Mouse (Mus musculus): Measurements from ENCODE around the gene Sufu. TPM values are rescaled to one million over a fixed set of nuclear protein-coding genes. Genes with fewer than 3 reads are reported as not detected.
A peak's percentile ranks its signal among the peaks of the same experiment; 100 is the strongest.

Sufu gene
- polyA plus RNA-seq, 1 experiment from 2014 or later: 33.2 TPM

DNA sequence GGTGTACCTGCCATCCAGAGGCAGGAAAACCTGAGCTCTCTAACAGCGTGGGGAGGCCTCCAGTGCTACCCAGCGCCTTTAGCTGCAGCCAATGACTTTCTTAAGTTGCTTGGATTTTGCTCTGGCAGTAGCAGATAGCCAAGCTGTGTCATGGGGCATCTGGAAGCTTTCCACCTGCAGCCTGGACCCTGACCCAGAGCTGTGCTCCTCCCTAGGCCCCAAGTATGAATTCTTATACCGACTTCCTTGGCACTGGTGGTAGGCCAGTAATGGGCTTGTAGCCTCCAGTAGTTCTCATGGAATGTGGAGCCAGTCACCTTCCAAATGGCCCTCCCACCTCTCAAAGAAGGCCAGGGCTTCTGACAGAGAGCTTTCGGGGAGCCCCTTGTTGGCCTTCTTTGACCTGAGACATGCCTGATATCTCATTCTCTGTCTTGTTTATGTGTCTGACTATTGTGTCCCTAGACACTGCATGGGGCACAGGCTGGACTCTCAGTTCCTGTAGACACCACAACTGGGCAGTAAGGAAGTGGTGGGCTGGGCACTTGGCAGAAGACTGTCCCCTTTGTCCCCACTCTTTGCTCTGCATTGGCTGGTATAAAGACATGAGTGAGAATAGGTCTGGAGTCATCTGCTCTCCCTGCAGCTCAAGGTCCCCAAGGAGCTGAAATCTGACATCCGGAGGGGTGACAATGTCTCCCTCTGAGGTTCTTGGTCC, 59.5 kb downstream of the Sufu start:
- ATAC-seq (ENCODE audit: low FRiP score) (no peak), DNase-seq (ENCODE audit: low spot score) (no peak)
- whole genome bisulfite sequencing: 89% methylated on average over 5 of the region's 5 CpGs
- Histone ChIP-seq H3K36me3 (ENCODE audit: control insufficient read depth, insufficient read depth, low read length) (no peaks in the 10 kb centered on the region), H3K27ac (ENCODE audit: low read depth, low read length) (0 out of 2 replicates have a peak overlapping the region, but pooled peaks have one; percentile 58), H3K9ac (ENCODE audit: low read depth, low read length) (no peak overlapping the region), H3K9me3 (ENCODE audit: control insufficient read depth, low read length) (no peaks in the 10 kb centered on the region), H3K4me1 (replicated peaks; ENCODE audit: control insufficient read depth, insufficient read depth, low read length) (peaks cover 2% of the 10 kb centered on the region; the same call in 1 of the 2 replicates), H3K4me2 (replicated peaks; ENCODE audit: low read depth, low read length) (no peak overlapping the region), H3K4me3 (ENCODE audit: low read depth, low read length) (no peak overlapping the region), H3K27me3 (ENCODE audit: control insufficient read depth, insufficient read depth, low read length) (no peaks in the 10 kb centered on the region)

- H3K9ac ChIP-seq (ENCODE audit: low read depth, low read length): no peak overlapping the region
- H3K4me3 ChIP-seq (ENCODE audit: low read depth, low read length): no peak overlapping the region
- 87% methylated on average over 5 of the region's 5 CpGs for WGBS
- H3K4me2 ChIP-seq (replicated peaks; ENCODE audit: low read depth, low read length): no peak overlapping the region
- no peaks in the 10 kb centered on the region for H3K9me3 ChIP-seq (ENCODE audit: control insufficient read depth, low read length)
- H3K4me1 ChIP-seq (replicated peaks; ENCODE audit: control insufficient read depth, insufficient read depth, low read length): 0 out of 2 replicates have a peak, but pooled peaks cover 2% of the 10 kb centered on the region
- 0 out of 2 replicates have a peak, but pooled peaks cover 2% of the 10 kb centered on the region for H3K36me3 ChIP-seq (ENCODE audit: control insufficient read depth, insufficient read depth, low read length)
- no peak overlapping the region for H3K27ac ChIP-seq (ENCODE audit: low read depth, low read length)
- no peak for DNase-seq (ENCODE audit: low spot score)
- no peaks in the 10 kb centered on the region for H3K27me3 ChIP-seq (ENCODE audit: control insufficient read depth, insufficient read depth, low read length)
- ATAC-seq (ENCODE audit: low FRiP score): no peak
These were observed 61.1 kb downstream of the Sufu start for GRCm38 (mm10) chr19:46457798-46458197.

DNA sequence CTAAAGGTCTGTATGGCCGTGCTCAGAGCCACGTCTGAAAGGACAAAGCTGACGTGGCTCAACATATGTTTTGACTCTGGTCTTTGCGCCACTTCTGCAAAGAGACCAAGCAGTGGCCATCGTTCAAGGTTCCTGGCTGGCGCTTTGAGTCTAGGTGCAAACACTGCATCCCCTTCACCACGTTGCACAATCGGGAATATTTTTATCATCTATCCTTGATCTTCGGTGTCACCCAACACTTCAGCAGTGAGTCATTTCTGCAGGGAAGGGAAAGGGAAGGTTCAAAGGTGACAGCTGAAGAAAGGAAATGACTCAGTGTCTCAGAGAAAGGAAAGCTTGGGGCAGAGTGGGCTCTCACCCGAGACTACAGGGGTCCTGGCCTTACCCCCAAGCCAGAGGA, 62.6 kb downstream of the Sufu start:
- H3K9me3 ChIP-seq (ENCODE audit: control insufficient read depth, low read length): no peaks in the 10 kb centered on the region
- no peak overlapping the region for H3K4me3 ChIP-seq (ENCODE audit: low read depth, low read length)
- H3K9ac ChIP-seq (ENCODE audit: low read depth, low read length): no peak overlapping the region
- H3K36me3 ChIP-seq (ENCODE audit: control insufficient read depth, insufficient read depth, low read length): 0 out of 2 replicates have a peak, but pooled peaks cover 2% of the 10 kb centered on the region
- DNase-seq (ENCODE audit: low spot score): no peak
- H3K4me2 ChIP-seq (replicated peaks; ENCODE audit: low read depth, low read length): no peak overlapping the region
- H3K4me1 ChIP-seq (replicated peaks; ENCODE audit: control insufficient read depth, insufficient read depth, low read length): 0 out of 2 replicates have a peak, but pooled peaks cover 2% of the 10 kb centered on the region
- no peak for ATAC-seq (ENCODE audit: low FRiP score)
- WGBS: 83% methylated on average over 10 of the region's 10 CpGs
- no peaks in the 10 kb centered on the region for H3K27me3 ChIP-seq (ENCODE audit: control insufficient read depth, insufficient read depth, low read length)
- no peak overlapping the region for H3K27ac ChIP-seq (ENCODE audit: low read depth, low read length)

- no peak overlapping the region for H3K9ac ChIP-seq (ENCODE audit: low read depth, low read length)
- 0 out of 2 replicates have a peak, but pooled peaks cover 2% of the 10 kb centered on the region for H3K36me3 ChIP-seq (ENCODE audit: control insufficient read depth, insufficient read depth, low read length)
- WGBS: 90% methylated on average over 2 of the region's 2 CpGs
- H3K27me3 ChIP-seq (ENCODE audit: control insufficient read depth, insufficient read depth, low read length): no peaks in the 10 kb centered on the region
- H3K9me3 ChIP-seq (ENCODE audit: control insufficient read depth, low read length): no peaks in the 10 kb centered on the region
- no peak overlapping the region for H3K4me2 ChIP-seq (replicated peaks; ENCODE audit: low read depth, low read length)
- H3K4me1 ChIP-seq (replicated peaks; ENCODE audit: control insufficient read depth, insufficient read depth, low read length): 0 out of 2 replicates have a peak, but pooled peaks cover 2% of the 10 kb centered on the region
- ATAC-seq (ENCODE audit: low FRiP score): no peak
- DNase-seq (ENCODE audit: low spot score): no peak
- H3K27ac ChIP-seq (ENCODE audit: low read depth, low read length): no peak overlapping the region
- no peak overlapping the region for H3K4me3 ChIP-seq (ENCODE audit: low read depth, low read length)
These were observed 63.2 kb downstream of the Sufu start for GRCm38 (mm10) chr19:46459889-46460288.

DNA sequence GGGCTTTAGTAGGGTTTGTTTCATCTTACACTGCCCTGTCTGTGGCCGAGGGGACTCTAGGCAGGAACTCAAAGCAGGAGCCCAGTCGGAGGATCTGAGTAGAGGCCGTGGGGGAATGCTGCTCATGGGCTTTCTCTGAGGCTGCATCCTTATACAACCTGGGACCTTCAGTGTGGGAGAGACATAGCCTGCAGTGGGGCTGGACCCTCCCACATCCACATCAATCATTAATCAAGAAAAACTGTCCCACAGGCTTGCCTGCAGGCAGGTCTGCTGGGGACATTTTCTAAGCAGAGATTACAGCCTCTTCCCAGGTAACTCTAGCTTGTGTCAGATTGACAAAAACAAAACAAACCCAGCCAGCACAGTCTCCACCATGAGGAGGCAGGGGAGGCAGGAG, 65.9 kb downstream of the Sufu start:
- DNase-seq (ENCODE audit: low spot score) (no peak), ATAC-seq (ENCODE audit: low FRiP score) (no peak)
- Histone ChIP-seq H3K36me3 (ENCODE audit: control insufficient read depth, insufficient read depth, low read length) (0 out of 2 replicates have a peak, but pooled peaks cover 2% of the 10 kb centered on the region), H3K27me3 (ENCODE audit: control insufficient read depth, insufficient read depth, low read length) (no peaks in the 10 kb centered on the region), H3K9ac (ENCODE audit: low read depth, low read length) (no peak overlapping the region), H3K9me3 (ENCODE audit: control insufficient read depth, low read length) (no peaks in the 10 kb centered on the region), H3K4me2 (replicated peaks; ENCODE audit: low read depth, low read length) (no peak overlapping the region), H3K27ac (ENCODE audit: low read depth, low read length) (no peak overlapping the region), H3K4me1 (replicated peaks; ENCODE audit: control insufficient read depth, insufficient read depth, low read length) (no peaks in the 10 kb centered on the region), H3K4me3 (ENCODE audit: low read depth, low read length) (no peak overlapping the region)
- WGBS: 89% methylated on average over 3 of the region's 3 CpGs

DNA sequence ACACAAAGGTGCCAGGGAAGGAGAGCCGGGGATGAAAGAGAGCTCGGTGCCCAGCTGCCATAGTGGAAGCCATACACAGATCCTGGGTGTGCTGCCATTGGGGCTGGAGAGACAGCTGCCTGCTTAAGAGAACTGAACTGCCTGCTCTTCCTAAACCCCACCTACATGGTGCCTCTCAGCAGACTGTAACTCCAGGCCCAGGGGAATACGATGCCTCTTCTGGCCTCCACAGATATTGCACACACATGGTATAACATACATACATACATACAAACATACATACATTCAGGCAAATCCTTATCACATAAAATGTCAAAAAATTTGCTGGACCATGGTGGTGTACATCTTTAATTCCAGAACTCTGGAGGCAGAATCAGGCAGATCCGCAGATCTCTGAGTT, 66.8 kb downstream of the Sufu start:
- no peak overlapping the region for H3K9ac ChIP-seq (ENCODE audit: low read depth, low read length)
- no peaks in the 10 kb centered on the region for H3K27me3 ChIP-seq (ENCODE audit: control insufficient read depth, insufficient read depth, low read length)
- H3K9me3 ChIP-seq (ENCODE audit: control insufficient read depth, low read length): no peaks in the 10 kb centered on the region
- ATAC-seq (ENCODE audit: low FRiP score) (no peak), DNase-seq (ENCODE audit: low spot score) (no peak)
- whole genome bisulfite sequencing: over 99% methylated on average over 4 of the region's 4 CpGs
- 0 out of 2 replicates have a peak, but pooled peaks cover 2% of the 10 kb centered on the region for H3K36me3 ChIP-seq (ENCODE audit: control insufficient read depth, insufficient read depth, low read length)
- H3K4me3 ChIP-seq (ENCODE audit: low read depth, low read length): no peak overlapping the region
- no peaks in the 10 kb centered on the region for H3K4me1 ChIP-seq (replicated peaks; ENCODE audit: control insufficient read depth, insufficient read depth, low read length)
- no peak overlapping the region for H3K4me2 ChIP-seq (replicated peaks; ENCODE audit: low read depth, low read length)
- no peak overlapping the region for H3K27ac ChIP-seq (ENCODE audit: low read depth, low read length)

DNA sequence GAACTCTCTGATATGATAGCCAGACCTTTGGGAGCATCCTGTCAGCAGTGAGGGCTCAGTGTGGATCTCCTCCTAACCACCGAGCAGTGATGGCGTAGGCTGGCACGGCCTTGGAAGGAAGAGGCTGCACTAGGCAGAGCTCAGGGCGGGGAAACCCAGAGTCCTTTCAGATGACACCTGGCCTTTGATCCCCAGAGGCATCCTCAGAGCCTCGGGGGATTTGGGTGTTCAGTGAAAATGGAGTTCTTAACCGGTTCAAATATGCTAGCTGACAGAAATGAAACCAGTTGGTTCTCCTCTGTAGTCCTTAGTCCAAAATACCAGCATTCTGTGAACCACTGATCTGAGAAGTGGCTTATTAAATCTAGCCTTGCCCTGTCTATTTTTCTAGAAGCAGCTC, 69.5 kb downstream of the Sufu start:
- DNase-seq (ENCODE audit: low spot score): no peak
- Histone ChIP-seq H3K9me3 (ENCODE audit: control insufficient read depth, low read length) (no peaks in the 10 kb centered on the region), H3K27ac (ENCODE audit: low read depth, low read length) (no peak overlapping the region), H3K4me3 (ENCODE audit: low read depth, low read length) (no peak overlapping the region), H3K4me2 (replicated peaks; ENCODE audit: low read depth, low read length) (no peak overlapping the region), H3K27me3 (ENCODE audit: control insufficient read depth, insufficient read depth, low read length) (no peaks in the 10 kb centered on the region), H3K9ac (ENCODE audit: low read depth, low read length) (no peak overlapping the region), H3K4me1 (replicated peaks; ENCODE audit: control insufficient read depth, insufficient read depth, low read length) (peaks cover 5% of the 10 kb centered on the region), H3K36me3 (ENCODE audit: control insufficient read depth, insufficient read depth, low read length) (peaks cover 2% of the 10 kb centered on the region; the same call in 1 of the 2 replicates)
- no peak for ATAC-seq (ENCODE audit: low FRiP score)
- 84% methylated on average over 6 of the region's 6 CpGs for WGBS

- no peak overlapping the region for H3K4me2 ChIP-seq (replicated peaks; ENCODE audit: low read depth, low read length)
- H3K9me3 ChIP-seq (ENCODE audit: control insufficient read depth, low read length): no peaks in the 10 kb centered on the region
- peaks cover 10% of the 10 kb centered on the region for H3K4me1 ChIP-seq (replicated peaks; ENCODE audit: control insufficient read depth, insufficient read depth, low read length)
- H3K9ac ChIP-seq (ENCODE audit: low read depth, low read length): no peak overlapping the region
- DNase-seq (ENCODE audit: low spot score): no peak
- no peak overlapping the region for H3K27ac ChIP-seq (ENCODE audit: low read depth, low read length)
- no peaks in the 10 kb centered on the region for H3K27me3 ChIP-seq (ENCODE audit: control insufficient read depth, insufficient read depth, low read length)
- 63% methylated on average over 3 of the region's 3 CpGs for WGBS
- ATAC-seq (ENCODE audit: low FRiP score): no peak
- no peak overlapping the region for H3K4me3 ChIP-seq (ENCODE audit: low read depth, low read length)
- no peaks in the 10 kb centered on the region; the same call in 1 of the 2 replicates for H3K36me3 ChIP-seq (ENCODE audit: control insufficient read depth, insufficient read depth, low read length)
These were observed 70.4 kb downstream of the Sufu start for GRCm38 (mm10) chr19:46467051-46467503.

Data from hindbrain, embryonic 11.5 days (tissue).